Mouse (Mus musculus) kidney, embryonic 15.5 days (tissue): ENCODE data around the gene Vsig8. TPM values are rescaled to one million over a fixed set of nuclear protein-coding genes. Genes with fewer than 3 reads are reported as not detected.

Experiments used
- ATAC-seq: fragments of 200-750 bp; cut with Nextera tagmentation; replicated peaks from 2 replicates; pipeline ENCODE4 v1.8.0; 2017; ENCODE audit warnings: moderate TSS enrichment; ENCODE audit not compliant: low FRiP score
- H3K27ac ChIP-seq: fragments of 300-500 bp; sonication (generic); 2 replicates; pipeline ENCODE4 v1.5.1; 2015; ENCODE audit warnings: mild to moderate bottlenecking, inconsistent platforms
- H3K27me3 ChIP-seq: fragments of 300-500 bp; sonication (generic); 2 replicates; pipeline ENCODE4 v1.6.1; 2015; ENCODE audit warnings: inconsistent platforms
- H3K36me3 ChIP-seq: fragments of 300-500 bp; sonication (generic); 2 replicates; pipeline ENCODE4 v1.6.1; 2015; ENCODE audit warnings: inconsistent platforms
- H3K4me1 ChIP-seq: fragments of 300-500 bp; sonication (generic); 2 replicates; pipeline ENCODE4 v1.6.1; 2015; ENCODE audit warnings: inconsistent platforms
- H3K4me2 ChIP-seq: fragments of 300-500 bp; sonication (generic); 2 replicates; pipeline ENCODE4 v1.6.1; 2015; ENCODE audit warnings: moderate library complexity, mild to moderate bottlenecking, inconsistent platforms
- H3K4me3 ChIP-seq: fragments of 300-500 bp; sonication (generic); replicated peaks from 2 replicates; pipeline ENCODE4 v1.5.1; 2015; ENCODE audit warnings: mild to moderate bottlenecking, inconsistent platforms
- H3K9ac ChIP-seq: fragments of 300-500 bp; sonication (generic); 2 replicates; pipeline ENCODE4 v1.6.1; 2015; ENCODE audit warnings: mild to moderate bottlenecking, inconsistent platforms
- H3K9me3 ChIP-seq: fragments of 300-500 bp; sonication (generic); replicated peaks from 2 replicates; pipeline ENCODE4 v1.6.1; 2016; ENCODE audit warnings: inconsistent platforms
- WGBS: fragments of 180-500 bp; shearing (Covaris S2); methylation state at CpG from one replicate; pipeline ENCODE4 v1.1.7; 2015; ENCODE audit warnings: mixed read lengths; 5-methylcytosine and 5-hydroxymethylcytosine counted together
- polyA plus RNA-seq: library from polyadenylated mRNA; unstranded; fragments of >200 nt; fragmentation: Nextera tagmentation; extraction: Ambion mirVana; gene quantifications from 2 replicates; pipeline ENCODE4 v1.2.1, GENCODE M21; 2015

Vsig8 gene
- polyA plus RNA-seq, 1 experiment from 2014 or later: 0.57 TPM

DNA sequence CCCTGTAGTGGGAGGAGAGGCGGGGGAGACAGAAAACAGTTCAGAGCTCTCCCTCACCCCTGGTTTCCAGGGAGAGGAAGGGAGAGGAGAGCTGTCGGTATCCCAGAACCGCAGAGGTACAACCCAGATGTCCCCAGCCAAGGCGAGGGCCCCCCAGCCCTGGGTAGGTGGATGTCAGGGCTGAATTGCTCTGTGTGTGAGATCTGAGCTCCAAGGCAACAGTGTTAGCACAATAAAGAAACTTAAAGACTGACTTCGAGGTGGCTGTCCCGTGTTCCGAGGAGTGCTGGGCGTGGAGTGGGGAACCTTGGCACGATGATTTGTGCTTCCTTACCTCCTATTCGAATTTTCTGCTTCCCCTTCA lies 7.7 kb downstream of the Vsig8 start:
- H3K4me3 ChIP-seq: peak overlapping the region; percentile 66
- H3K4me2 ChIP-seq: peak overlapping the region; percentile 99
- H3K27me3 ChIP-seq: peaks cover 36% of the 10 kb centered on the region
- peak overlapping the region; percentile 59; the same call in 1 of the 2 replicates for H3K9ac ChIP-seq
- ATAC-seq: no peak
- no peaks in the 10 kb centered on the region for H3K36me3 ChIP-seq
- no peaks in the 10 kb centered on the region for H3K9me3 ChIP-seq
- H3K4me1 ChIP-seq: peaks cover 20% of the 10 kb centered on the region
- 1% methylated on average over 10 of the region's 10 CpGs for WGBS
- H3K27ac ChIP-seq: peak overlapping the region; percentile 24; the same call in 1 of the 2 replicates

DNA sequence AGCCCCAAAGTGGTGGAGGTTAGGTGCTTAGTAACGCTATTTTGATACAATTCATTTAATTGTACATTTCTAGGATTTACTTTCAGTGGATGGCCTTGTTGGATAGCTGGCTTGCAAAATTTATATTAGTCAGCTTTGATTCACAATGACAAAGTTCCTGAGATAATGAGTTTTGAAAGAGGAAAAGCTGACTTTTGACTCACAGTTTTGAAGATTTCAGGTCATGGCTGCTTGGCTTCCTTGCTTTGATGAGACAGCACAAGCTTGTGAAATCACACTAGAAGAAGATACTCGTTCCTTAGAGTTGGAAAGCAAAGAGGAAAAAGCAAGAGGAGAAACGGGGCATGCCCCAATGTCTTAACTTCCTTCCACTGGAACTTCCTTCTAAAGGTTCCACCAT lies 10.4 kb downstream of the Vsig8 start:
- H3K9ac ChIP-seq: no peak overlapping the region
- no peaks in the 10 kb centered on the region for H3K9me3 ChIP-seq
- no peak overlapping the region for H3K4me3 ChIP-seq
- no peak for ATAC-seq
- peaks cover 20% of the 10 kb centered on the region for H3K4me1 ChIP-seq
- no peak overlapping the region for H3K27ac ChIP-seq
- no peak overlapping the region for H3K4me2 ChIP-seq
- H3K27me3 ChIP-seq: peaks cover 20% of the 10 kb centered on the region
- WGBS: 67% methylated on average over 3 of the region's 3 CpGs
- H3K36me3 ChIP-seq: no peaks in the 10 kb centered on the region

GRCm38 (mm10) chr1:172567758-172568157 lies 12.0 kb downstream of the Vsig8 start:
- Histone ChIP-seq H3K9me3 (no peaks in the 10 kb centered on the region), H3K27me3 (peaks cover 6% of the 10 kb centered on the region), H3K9ac (no peak overlapping the region), H3K36me3 (no peaks in the 10 kb centered on the region), H3K27ac (no peak overlapping the region), H3K4me2 (no peak overlapping the region), H3K4me3 (no peak overlapping the region), H3K4me1 (peaks cover 8% of the 10 kb centered on the region)
- no peak for ATAC-seq
- 56% methylated on average over 4 of the region's 4 CpGs for WGBS

- no peaks in the 10 kb centered on the region for H3K36me3 ChIP-seq
- no peak overlapping the region for H3K9ac ChIP-seq
- H3K4me1 ChIP-seq: no peaks in the 10 kb centered on the region
- no peak overlapping the region for H3K4me3 ChIP-seq
- H3K27ac ChIP-seq: no peak overlapping the region
- WGBS: 60% methylated on average over 6 of the region's 6 CpGs
- no peak for ATAC-seq
- no peaks in the 10 kb centered on the region for H3K9me3 ChIP-seq
- no peak overlapping the region for H3K4me2 ChIP-seq
- H3K27me3 ChIP-seq: peaks cover 12% of the 10 kb centered on the region
Measured at GRCm38 (mm10) chr1:172580116-172580515, 24.4 kb downstream of the Vsig8 start.

DNA sequence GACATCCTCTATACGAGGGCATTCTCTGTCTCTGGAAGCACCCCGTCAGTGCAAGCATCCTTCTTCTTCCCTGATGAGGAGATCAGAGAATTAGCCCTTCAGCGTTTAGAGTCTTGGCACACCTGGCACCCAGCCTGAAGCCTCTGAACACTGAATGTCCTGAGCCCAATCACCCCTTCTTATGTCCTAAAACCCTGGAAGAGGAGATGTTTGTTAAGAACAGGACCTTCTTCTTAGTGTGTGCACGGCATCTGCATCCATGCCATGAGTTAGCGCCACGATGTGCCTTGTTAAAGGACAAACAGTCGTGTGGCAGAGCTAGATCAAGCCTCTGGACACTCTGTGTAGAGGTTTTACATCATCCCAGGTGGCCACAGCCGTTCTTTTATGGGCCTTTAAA lies 26.7 kb downstream of the Vsig8 start:
- H3K4me2 ChIP-seq: no peak overlapping the region
- ATAC-seq: no peak
- peaks cover 4% of the 10 kb centered on the region; the same call in 1 of the 2 replicates for H3K4me1 ChIP-seq
- 88% methylated on average over 8 of the region's 8 CpGs for WGBS
- H3K36me3 ChIP-seq: no peaks in the 10 kb centered on the region
- peaks cover 19% of the 10 kb centered on the region for H3K27me3 ChIP-seq
- no peaks in the 10 kb centered on the region for H3K9me3 ChIP-seq
- H3K4me3 ChIP-seq: no peak overlapping the region
- no peak overlapping the region for H3K27ac ChIP-seq
- no peak overlapping the region for H3K9ac ChIP-seq

DNA sequence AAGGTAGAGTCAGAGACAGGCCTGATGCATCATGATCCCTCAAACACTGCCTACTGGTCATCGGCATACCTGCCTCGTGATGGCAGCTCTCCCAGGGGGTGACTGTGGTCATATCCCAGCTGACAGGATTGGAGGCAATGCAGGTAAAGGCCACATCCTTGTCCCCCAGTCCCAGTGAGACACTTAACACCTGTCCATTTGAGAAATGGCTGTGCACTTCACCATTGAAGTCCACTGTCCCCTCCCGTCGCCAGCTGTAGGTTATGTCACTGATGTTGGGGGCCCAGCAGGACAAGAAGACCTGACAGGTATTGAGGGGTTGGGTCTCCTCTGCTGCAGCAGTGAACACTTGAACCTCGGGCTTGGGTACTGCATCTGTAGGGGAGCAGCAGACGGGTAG lies 28.5 kb downstream of the Vsig8 start:
- no peak overlapping the region for H3K27ac ChIP-seq
- 86% methylated on average over 6 of the region's 6 CpGs for WGBS
- peaks cover 19% of the 10 kb centered on the region for H3K27me3 ChIP-seq
- ATAC-seq: no peak
- no peak overlapping the region for H3K9ac ChIP-seq
- H3K4me3 ChIP-seq: no peak overlapping the region
- no peak overlapping the region for H3K4me2 ChIP-seq
- H3K36me3 ChIP-seq: no peaks in the 10 kb centered on the region
- no peaks in the 10 kb centered on the region for H3K9me3 ChIP-seq
- H3K4me1 ChIP-seq: peaks cover 4% of the 10 kb centered on the region; the same call in 1 of the 2 replicates

- Histone ChIP-seq H3K4me3 (no peak overlapping the region), H3K27me3 (peaks cover 19% of the 10 kb centered on the region), H3K27ac (no peak overlapping the region), H3K4me2 (no peak overlapping the region), H3K4me1 (peaks cover 4% of the 10 kb centered on the region; the same call in 1 of the 2 replicates), H3K9ac (no peak overlapping the region), H3K36me3 (no peaks in the 10 kb centered on the region), H3K9me3 (no peaks in the 10 kb centered on the region)
- ATAC-seq: no peak
- 49% methylated on average over 4 of the region's 4 CpGs for WGBS
Measured at GRCm38 (mm10) chr1:172585026-172585425, 29.3 kb downstream of the Vsig8 start.

DNA sequence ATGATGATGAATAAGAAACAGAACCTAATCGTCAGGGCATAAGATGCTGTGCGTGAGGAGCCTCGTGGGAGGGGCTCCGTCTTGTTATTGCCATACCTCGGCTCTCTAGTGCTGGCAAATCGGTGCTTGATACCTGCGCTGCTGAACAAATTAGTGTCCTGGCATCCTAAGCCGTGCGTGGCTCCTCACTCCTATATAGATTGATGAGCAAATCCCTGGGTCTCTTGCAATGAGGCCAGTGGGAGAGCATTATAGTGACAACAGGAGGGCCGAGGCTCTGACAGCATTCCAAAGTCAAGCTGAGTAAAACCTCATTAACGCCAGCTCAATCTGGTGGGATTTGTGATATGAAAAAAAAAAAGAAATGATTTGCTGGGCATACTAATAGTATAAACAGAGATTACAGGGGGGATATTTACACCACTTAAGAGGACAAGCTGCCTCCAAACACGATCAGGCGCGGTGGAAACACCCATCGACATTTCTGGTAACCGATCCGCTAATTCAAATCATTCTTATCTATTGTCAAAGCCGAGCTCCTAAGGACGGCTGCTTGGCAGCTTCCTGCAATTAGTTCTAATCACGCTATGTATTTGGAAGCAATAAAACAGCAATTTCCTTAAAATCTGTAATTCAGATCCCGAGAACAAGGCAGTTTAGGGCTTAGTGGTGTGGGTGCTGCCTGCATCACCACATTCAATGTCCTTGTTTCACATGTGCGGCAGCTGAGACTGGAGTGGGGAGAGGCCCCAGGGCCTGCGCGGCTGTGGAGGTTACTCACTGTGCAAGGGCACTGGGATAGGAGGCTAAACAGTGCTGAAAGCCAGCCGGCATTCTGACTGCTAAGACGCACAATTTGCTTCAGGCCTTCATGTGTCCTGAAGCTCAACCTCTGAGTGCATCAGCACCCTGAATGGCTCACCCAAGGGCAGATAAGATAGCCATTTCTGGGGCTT lies 30.2 kb downstream of the Vsig8 start:
- Histone ChIP-seq H3K4me1 (peaks cover 4% of the 10 kb centered on the region; the same call in 1 of the 2 replicates), H3K27me3 (peaks cover 19% of the 10 kb centered on the region), H3K4me2 (no peak overlapping the region), H3K36me3 (no peaks in the 10 kb centered on the region), H3K9ac (no peak overlapping the region), H3K27ac (no peak overlapping the region), H3K4me3 (no peak overlapping the region), H3K9me3 (no peaks in the 10 kb centered on the region)
- 31% methylated on average over 26 of the region's 26 CpGs for WGBS
- ATAC-seq: peak; percentile 52

DNA sequence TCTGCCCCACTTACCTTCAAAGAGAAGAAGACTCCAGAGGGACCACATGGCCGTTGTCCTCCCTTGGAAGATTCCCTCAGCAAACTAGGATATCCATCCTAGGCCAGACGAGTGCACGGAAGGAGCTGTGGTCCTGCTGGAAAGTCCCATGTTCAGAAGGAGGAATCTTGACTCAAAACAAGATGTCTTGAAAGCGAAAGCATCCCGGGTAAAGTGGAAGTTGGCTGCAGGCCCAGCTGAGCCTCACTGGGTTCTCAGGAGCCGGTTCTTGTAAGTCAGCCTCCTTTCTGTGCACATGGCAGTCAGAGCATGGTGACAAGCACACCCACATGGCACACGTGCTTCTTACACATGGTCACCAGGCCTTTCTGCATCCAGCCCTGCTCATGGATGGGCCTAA lies 34.6 kb downstream of the Vsig8 start, which contains the start of gene Slamf8:
Gene Slamf8, minus strand, starts transcription at position 184 of the 400 bp plus-strand sequence.
- WGBS: 83% methylated on average over 7 of the region's 7 CpGs
- no peak within 1 kb of the TSS for H3K9ac ChIP-seq
- H3K4me2 ChIP-seq: no peak within 1 kb of the TSS
- no peak for ATAC-seq
- peaks cover 4% of the 10 kb centered on the region; the same call in 1 of the 2 replicates for H3K4me1 ChIP-seq
- no peak within 1 kb of the TSS for H3K27ac ChIP-seq
- no peaks in the 10 kb centered on the region for H3K36me3 ChIP-seq
- no peaks in the 10 kb centered on the region for H3K9me3 ChIP-seq
- H3K27me3 ChIP-seq: peaks cover 5% of the 10 kb centered on the region
- H3K4me3 ChIP-seq: no peak within 1 kb of the TSS

- no peaks in the 10 kb centered on the region for H3K9me3 ChIP-seq
- no peaks in the 10 kb centered on the region for H3K36me3 ChIP-seq
- H3K4me1 ChIP-seq: no peaks in the 10 kb centered on the region
- ATAC-seq: no peak
- no peak overlapping the region for H3K4me2 ChIP-seq
- H3K27ac ChIP-seq: no peak overlapping the region
- H3K27me3 ChIP-seq: no peaks in the 10 kb centered on the region
- no peak overlapping the region for H3K4me3 ChIP-seq
- H3K9ac ChIP-seq: no peak overlapping the region
- 75% methylated on average over 3 of the region's 3 CpGs for WGBS
Measured at GRCm38 (mm10) chr1:172593321-172593720, 37.6 kb downstream of the Vsig8 start.

GRCm38 (mm10) chr1:172593956-172594355 lies 38.2 kb downstream of the Vsig8 start:
- 80% methylated on average over 2 of the region's 2 CpGs for WGBS
- no peaks in the 10 kb centered on the region for H3K36me3 ChIP-seq
- H3K27me3 ChIP-seq: no peaks in the 10 kb centered on the region
- H3K9me3 ChIP-seq: no peaks in the 10 kb centered on the region
- no peak overlapping the region for H3K9ac ChIP-seq
- ATAC-seq: no peak
- no peak overlapping the region for H3K4me2 ChIP-seq
- H3K4me1 ChIP-seq: no peaks in the 10 kb centered on the region
- no peak overlapping the region for H3K4me3 ChIP-seq
- no peak overlapping the region for H3K27ac ChIP-seq

- no peak overlapping the region for H3K9ac ChIP-seq
- H3K27me3 ChIP-seq: no peaks in the 10 kb centered on the region
- no peak overlapping the region for H3K4me2 ChIP-seq
- no peak for ATAC-seq
- no peak overlapping the region for H3K4me3 ChIP-seq
- no peaks in the 10 kb centered on the region for H3K9me3 ChIP-seq
- H3K4me1 ChIP-seq: no peaks in the 10 kb centered on the region
- H3K27ac ChIP-seq: no peak overlapping the region
- no peaks in the 10 kb centered on the region for H3K36me3 ChIP-seq
Measured at GRCm38 (mm10) chr1:172594495-172594894, 38.8 kb downstream of the Vsig8 start.
